Mouse (Mus musculus): ENCODE data around the gene Kcnk4.

DNA sequence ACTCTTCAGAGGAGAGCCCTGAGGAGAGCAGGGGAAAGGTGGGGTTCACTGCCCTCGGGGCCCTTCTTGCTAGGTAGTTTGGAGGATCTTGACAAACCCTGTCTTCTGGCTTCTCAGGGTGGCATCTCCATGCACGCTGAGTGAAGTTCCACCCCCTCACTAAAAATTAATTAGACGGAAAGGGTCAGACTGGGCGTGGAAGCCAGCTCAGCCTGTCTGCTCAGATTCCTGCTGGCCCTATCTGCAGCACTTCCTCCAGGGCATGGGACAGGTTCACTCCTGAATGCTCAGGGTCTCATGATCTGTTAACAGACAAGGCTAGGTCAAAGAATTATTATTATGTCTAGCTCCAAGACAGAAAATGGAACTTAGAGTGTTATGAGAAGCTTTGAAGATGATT, 41.8 kb downstream of the Kcnk4 start:
- no peak for TF ChIP-seq MAX (IDR thresholded peaks at IDR 0.05; ENCODE audit: low read depth)
- no peak for TF ChIP-seq POLR2AphosphoS2 (IDR thresholded peaks at IDR 0.05; ENCODE audit: insufficient read length, low read depth)
- no peak for TF ChIP-seq SRF (IDR thresholded peaks at IDR 0.05; ENCODE audit: control insufficient read depth, insufficient read length, low read depth)
- no peak for TF ChIP-seq POLR2A (IDR thresholded peaks at IDR 0.05; ENCODE audit: insufficient read length, low read depth)
- TF ChIP-seq CEBPB (IDR thresholded peaks at IDR 0.05; ENCODE audit: insufficient read depth, poor library complexity, severe bottlenecking), result no peak
- no peak for TF ChIP-seq TCF3 (IDR thresholded peaks at IDR 0.05; ENCODE audit: insufficient read length, low read depth)
- TF ChIP-seq MYOD1 (IDR thresholded peaks at IDR 0.05; ENCODE audit: control insufficient read depth in 1 of 3, insufficient read length in 2 of 3, low read depth in 2 of 3), result no peak
- TF ChIP-seq USF1 (IDR thresholded peaks at IDR 0.05; ENCODE audit: low read depth), result no peak
- no peak for TF ChIP-seq E2F4 (IDR thresholded peaks at IDR 0.05; ENCODE audit: insufficient read depth)
- no peak for TF ChIP-seq TCF12 (IDR thresholded peaks at IDR 0.05; ENCODE audit: insufficient read depth, poor library complexity, severe bottlenecking)

Measured in myocyte (in vitro differentiated cells).